Mouse (Mus musculus) liver, embryonic 11.5 days (tissue): Measurements from ENCODE around the gene Hsp90aa1. TPM values are rescaled to one million over a fixed set of nuclear protein-coding genes. Genes with fewer than 3 reads are reported as not detected.
A peak's percentile ranks its signal among the peaks of the same experiment; 100 is the strongest.
"Not testable (repeated sequence)": the region's sequence is repeated elsewhere in the genome, so short reads cannot be mapped to it uniquely, and the experiment has no call there.

Experiments used
- ATAC-seq: fragments of 200-750 bp; cut with Nextera tagmentation; replicated peaks from 2 replicates; pipeline ENCODE4 v1.8.0; 2017; ENCODE audit warnings: moderate number of reproducible peaks, mild to moderate bottlenecking, moderate TSS enrichment, moderate library complexity; ENCODE audit not compliant: low FRiP score
- DNase-seq: peaks from one replicate; pipeline ENCODE4 v3.0.0-alpha.2; 2017; ENCODE audit warnings: low spot score
- H3K27ac ChIP-seq: fragments of 300-500 bp; sonication (generic); 2 replicates; pipeline ENCODE4 v1.5.1; 2014; ENCODE audit warnings: mild to moderate bottlenecking, low read depth, low read length, control low read depth
- H3K27me3 ChIP-seq: fragments of 300-500 bp; sonication (generic); replicated peaks from 2 replicates; pipeline ENCODE4 v1.6.1; 2014; ENCODE audit warnings: low read length, mixed read lengths; ENCODE audit not compliant: control insufficient read depth, insufficient read depth
- H3K36me3 ChIP-seq: fragments of 300-500 bp; sonication (generic); 2 replicates; pipeline ENCODE4 v1.6.1; 2014; ENCODE audit warnings: mild to moderate bottlenecking, low read length, moderate library complexity, mixed read lengths; ENCODE audit not compliant: control insufficient read depth, insufficient read depth
- H3K4me1 ChIP-seq: fragments of 300-500 bp; sonication (generic); replicated peaks from 2 replicates; pipeline ENCODE4 v1.6.1; 2014; ENCODE audit warnings: low read length, mixed read lengths; ENCODE audit not compliant: control insufficient read depth, insufficient read depth
- H3K4me2 ChIP-seq: fragments of 300-500 bp; sonication (generic); 2 replicates; pipeline ENCODE4 v1.6.1; 2014; ENCODE audit warnings: mild to moderate bottlenecking, control low read depth, moderate library complexity
- H3K4me3 ChIP-seq: fragments of 300-500 bp; sonication (generic); 2 replicates; pipeline ENCODE4 v1.5.1; 2014; ENCODE audit warnings: low read depth, low read length, control low read depth
- H3K9ac ChIP-seq: fragments of 300-500 bp; sonication (generic); 2 replicates; pipeline ENCODE4 v1.6.1; 2014; ENCODE audit warnings: low read depth, low read length, control low read depth
- H3K9me3 ChIP-seq: fragments of 300-500 bp; sonication (generic); 2 replicates; pipeline ENCODE4 v1.6.1; 2016; ENCODE audit warnings: low read length, inconsistent platforms, mixed read lengths; ENCODE audit not compliant: control insufficient read depth
- WGBS: fragments of 180-500 bp; shearing (Covaris S2); extraction: QIAGEN DNeasy Blood & Tissue Kit; methylation state at CpG from one replicate; pipeline ENCODE4 v1.1.7; 2014; 5-methylcytosine and 5-hydroxymethylcytosine counted together
- polyA plus RNA-seq: library from polyadenylated mRNA; unstranded; fragments of >200 nt; fragmentation: Nextera tagmentation; extraction: Ambion mirVana; gene quantifications from 2 replicates; pipeline ENCODE4 v1.2.1, GENCODE M21; 2014

The Hsp90aa1 gene
- polyA plus RNA-seq, 1 experiment from 2014 or later, result 1,759 TPM

- Histone ChIP-seq H3K4me1 (no peaks in the 10 kb centered on the region), H3K27me3 (peaks cover 10% of the 10 kb centered on the region)
- no peak for ATAC-seq
These were observed 22.5 kb upstream of the Hsp90aa1 start for GRCm38 (mm10) chr12:110725051-110725450.

GRCm38 (mm10) chr12:110716004-110716403 is 13.5 kb upstream of the Hsp90aa1 start:
- WGBS, result 30% methylated on average over 5 of the region's 5 CpGs

More at GRCm38 (mm10) chr12:110725051-110725450, 22.5 kb upstream of the Hsp90aa1 start:
- H3K9ac ChIP-seq, result no peak overlapping the region
- no peak overlapping the region for H3K4me3 ChIP-seq
- H3K9me3 ChIP-seq, result no peaks in the 10 kb centered on the region
- DNase-seq, result no peak
- H3K36me3 ChIP-seq, result no peaks in the 10 kb centered on the region
- H3K27ac ChIP-seq, result no peak overlapping the region
- no peak overlapping the region for H3K4me2 ChIP-seq
- 87% methylated on average over 5 of the region's 5 CpGs for WGBS

GRCm38 (mm10) chr12:110714215-110714614 is 11.7 kb upstream of the Hsp90aa1 start:
- H3K27me3 ChIP-seq, result peaks cover 2% of the 10 kb centered on the region; the same call in 1 of the 2 replicates
- no peak for ATAC-seq

More at GRCm38 (mm10) chr12:110716004-110716403, 13.5 kb upstream of the Hsp90aa1 start:
- no peak overlapping the region for H3K4me2 ChIP-seq
- H3K9ac ChIP-seq, result no peak overlapping the region
- peaks cover 3% of the 10 kb centered on the region for H3K27me3 ChIP-seq
- no peak for DNase-seq
- no peaks in the 10 kb centered on the region for H3K9me3 ChIP-seq
- no peak overlapping the region for H3K27ac ChIP-seq
- ATAC-seq, result no peak
- no peak overlapping the region for H3K4me3 ChIP-seq
- H3K36me3 ChIP-seq, result no peaks in the 10 kb centered on the region
- no peaks in the 10 kb centered on the region for H3K4me1 ChIP-seq

GRCm38 (mm10) chr12:110713784-110714183 is 11.3 kb upstream of the Hsp90aa1 start:
- H3K4me2 ChIP-seq, result no peak overlapping the region
- no peak for DNase-seq
- ATAC-seq, result no peak
- no peaks in the 10 kb centered on the region for H3K4me1 ChIP-seq
- 91% methylated on average over 6 of the region's 6 CpGs for WGBS
- H3K27me3 ChIP-seq, result no peaks in the 10 kb centered on the region
- no peaks in the 10 kb centered on the region for H3K9me3 ChIP-seq
- H3K27ac ChIP-seq, result no peak overlapping the region
- H3K9ac ChIP-seq, result no peak overlapping the region
- no peak overlapping the region for H3K4me3 ChIP-seq
- H3K36me3 ChIP-seq, result no peaks in the 10 kb centered on the region

More at GRCm38 (mm10) chr12:110714215-110714614, 11.7 kb upstream of the Hsp90aa1 start:
- WGBS, result 61% methylated on average over 6 of the region's 6 CpGs
- Histone ChIP-seq H3K9me3 (no peaks in the 10 kb centered on the region), H3K36me3 (no peaks in the 10 kb centered on the region), H3K27ac (no peak overlapping the region), H3K4me1 (no peaks in the 10 kb centered on the region), H3K4me2 (no peak overlapping the region), H3K9ac (no peak overlapping the region), H3K4me3 (no peak overlapping the region)
- DNase-seq, result no peak

GRCm38 (mm10) chr12:110711270-110711669 is 8.7 kb upstream of the Hsp90aa1 start:
- Histone ChIP-seq H3K9me3 (no peaks in the 10 kb centered on the region), H3K4me1 (no peaks in the 10 kb centered on the region; the same call in 1 of the 2 replicates), H3K4me2 (no peak overlapping the region), H3K9ac (no peak overlapping the region), H3K27me3 (no peaks in the 10 kb centered on the region), H3K36me3 (no peaks in the 10 kb centered on the region), H3K4me3 (no peak overlapping the region), H3K27ac (no peak overlapping the region)
- 65% methylated on average over 5 of the region's 5 CpGs for WGBS
- ATAC-seq (no peak), DNase-seq (no peak)

GRCm38 (mm10) chr12:110707451-110707850 is 4.9 kb upstream of the Hsp90aa1 start:
- no peaks in the 10 kb centered on the region for H3K27me3 ChIP-seq
- H3K9ac ChIP-seq, result no peak overlapping the region
- peak overlapping the region; percentile 63; the same call in 1 of the 2 replicates for H3K4me2 ChIP-seq
- H3K4me3 ChIP-seq, result no peak overlapping the region
- H3K4me1 ChIP-seq, result no peaks in the 10 kb centered on the region; the same call in 1 of the 2 replicates
- no peaks in the 10 kb centered on the region for H3K36me3 ChIP-seq
- no peak overlapping the region for H3K27ac ChIP-seq
- H3K9me3 ChIP-seq, result no peaks in the 10 kb centered on the region
- no peak for DNase-seq
- WGBS, result 89% methylated on average over 7 of the region's 7 CpGs
- ATAC-seq, result no peak

GRCm38 (mm10) chr12:110706337-110707231 is 4.1 kb upstream of the Hsp90aa1 start:
- DNase-seq (peak; percentile 69), ATAC-seq (peak; percentile 83)
- Histone ChIP-seq H3K4me1 (peaks cover 3% of the 10 kb centered on the region), H3K4me3 (peak overlapping the region; percentile 43), H3K9me3 (no peaks in the 10 kb centered on the region), H3K36me3 (no peaks in the 10 kb centered on the region), H3K9ac (peak overlapping the region; percentile 61), H3K27ac (peak overlapping the region; percentile 5), H3K4me2 (peak overlapping the region; percentile 63), H3K27me3 (no peaks in the 10 kb centered on the region)
- 1% methylated on average over 27 of the region's 27 CpGs for WGBS

GRCm38 (mm10) chr12:110705419-110705818 is 2.9 kb upstream of the Hsp90aa1 start:
- not testable (repeated sequence) for H3K27me3 ChIP-seq, H3K4me2 ChIP-seq, H3K27ac ChIP-seq, H3K36me3 ChIP-seq, H3K9ac ChIP-seq, ATAC-seq, DNase-seq, H3K4me3 ChIP-seq, H3K9me3 ChIP-seq
- H3K4me1 ChIP-seq, result peaks cover 11% of the 10 kb centered on the region
- 76% methylated on average over 4 of the region's 4 CpGs for WGBS
